Mouse (Mus musculus) heart, postnatal 0 days (tissue): ENCODE measurements around the gene Cphx1. TPM values are rescaled to one million over a fixed set of nuclear protein-coding genes. Genes with fewer than 3 reads are reported as not detected.
"Not testable (repeated sequence)": the region's sequence is repeated elsewhere in the genome, so short reads cannot be mapped to it uniquely, and the experiment has no call there.

Experiments
- ATAC-seq: fragments of 200-750 bp; cut with Nextera tagmentation; 2 replicates; pipeline ENCODE4 v1.8.0; 2017; ENCODE audit warnings: low read depth, moderate number of reproducible peaks, moderate library complexity; ENCODE audit not compliant: insufficient read depth
- DNase-seq: peaks from one replicate; pipeline ENCODE4 v3.0.0-alpha.2; 2016; ENCODE audit warnings: low spot score
- H3K27ac ChIP-seq: fragments of 300-500 bp; sonication (generic); 2 replicates; pipeline ENCODE4 v1.5.1; 2014; ENCODE audit warnings: low read depth, mild to moderate bottlenecking
- H3K27me3 ChIP-seq: fragments of 300-500 bp; sonication (generic); 2 replicates; pipeline ENCODE4 v1.6.1; 2014; ENCODE audit warnings: low read length, mixed read lengths; ENCODE audit not compliant: control insufficient read depth, insufficient read depth
- H3K36me3 ChIP-seq: fragments of 300-500 bp; sonication (generic); replicated peaks from 2 replicates; pipeline ENCODE4 v1.6.1; 2014; ENCODE audit warnings: low read length, mixed read lengths; ENCODE audit not compliant: control insufficient read depth, insufficient read depth
- H3K4me1 ChIP-seq: fragments of 300-500 bp; sonication (generic); 2 replicates; pipeline ENCODE4 v1.6.1; 2014; ENCODE audit warnings: antibody characterized with exemption; ENCODE audit not compliant: control insufficient read depth, insufficient read depth
- H3K4me2 ChIP-seq: fragments of 300-500 bp; sonication (generic); 2 replicates; pipeline ENCODE4 v1.6.1; 2014; ENCODE audit warnings: low read depth, mild to moderate bottlenecking, low read length, moderate library complexity
- H3K4me3 ChIP-seq: fragments of 300-500 bp; sonication (generic); 2 replicates; pipeline ENCODE4 v1.5.1; 2014; ENCODE audit warnings: low read depth, low read length
- H3K9ac ChIP-seq: fragments of 300-500 bp; sonication (generic); replicated peaks from 2 replicates; pipeline ENCODE4 v1.6.1; 2014; ENCODE audit warnings: low read depth, low read length, mixed read lengths
- H3K9me3 ChIP-seq: fragments of 300-500 bp; sonication (generic); replicated peaks from 2 replicates; pipeline ENCODE4 v1.6.1; 2016; ENCODE audit warnings: low read length; ENCODE audit not compliant: control insufficient read depth
- WGBS: fragments of 180-500 bp; shearing (Covaris S2); extraction: QIAGEN DNeasy Blood & Tissue Kit; methylation state at CpG from one replicate; pipeline ENCODE4 v1.1.7; 2014; 5-methylcytosine and 5-hydroxymethylcytosine counted together
- polyA plus RNA-seq: library from polyadenylated mRNA; unstranded; fragments of >200 nt; fragmentation: Nextera tagmentation; extraction: Ambion mirVana; gene quantifications from 2 replicates; pipeline ENCODE4 v1.2.1, GENCODE M21; 2015
- total RNA-seq: library from RNA; depleted of rRNA; stranded (reverse); fragments of >200 nt; gene quantifications from 2 replicates; pipeline ENCODE4 v1.2.3, GENCODE M21; 2014; ENCODE audit warnings: low replicate concordance; rRNA removed

The Cphx1 gene
- total RNA-seq, result not detected in 2 replicates
- 0.10 TPM in 1 of 2 replicates, not detected in the other for polyA plus RNA-seq

DNA sequence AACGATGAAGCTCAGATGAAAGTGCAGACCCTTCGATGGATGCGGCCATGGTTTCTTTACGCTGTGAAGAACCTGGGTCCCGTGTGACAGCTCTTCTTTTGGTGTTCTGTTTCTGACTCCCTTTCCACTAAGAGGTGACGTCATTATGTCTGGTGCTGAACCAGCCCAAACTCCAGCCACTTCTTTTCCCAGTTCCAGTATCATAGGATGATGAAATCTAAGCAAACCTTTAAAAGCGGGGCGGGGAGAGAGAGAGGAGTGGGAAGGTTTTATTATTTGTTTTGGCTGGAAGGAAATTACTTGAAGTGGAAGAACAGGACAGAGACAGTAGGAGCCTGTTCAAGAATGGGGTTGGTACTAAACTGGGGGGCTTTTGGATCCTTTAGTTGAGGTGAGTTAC is at the start of gene Cphx1:
Cphx1 (plus strand) TSS at position 301 of the 400 bp plus-strand sequence.
- H3K4me3 ChIP-seq, DNase-seq, H3K4me2 ChIP-seq, H3K36me3 ChIP-seq, H3K4me1 ChIP-seq, H3K27me3 ChIP-seq, H3K9me3 ChIP-seq, ATAC-seq, H3K9ac ChIP-seq, H3K27ac ChIP-seq: not testable (repeated sequence)
- WGBS, result no CpG with 5 or more reads among the region's 8 CpGs

GRCm38 (mm10) chr14:25894566-25894965 is 43.5 kb upstream of the Cphx1 start:
- H3K4me3 ChIP-seq, H3K4me2 ChIP-seq, H3K9ac ChIP-seq, H3K27me3 ChIP-seq, H3K27ac ChIP-seq, H3K36me3 ChIP-seq, DNase-seq, H3K9me3 ChIP-seq, H3K4me1 ChIP-seq: not testable (repeated sequence)
- no CpG with 5 or more reads among the region's 3 CpGs for WGBS
- ATAC-seq, result peak; percentile 67; the same call in 1 of the 2 replicates

- WGBS, result no CpG with 5 or more reads among the region's 7 CpGs
Observed at GRCm38 (mm10) chr14:25895686-25896085, 42.4 kb upstream of the Cphx1 start.

DNA sequence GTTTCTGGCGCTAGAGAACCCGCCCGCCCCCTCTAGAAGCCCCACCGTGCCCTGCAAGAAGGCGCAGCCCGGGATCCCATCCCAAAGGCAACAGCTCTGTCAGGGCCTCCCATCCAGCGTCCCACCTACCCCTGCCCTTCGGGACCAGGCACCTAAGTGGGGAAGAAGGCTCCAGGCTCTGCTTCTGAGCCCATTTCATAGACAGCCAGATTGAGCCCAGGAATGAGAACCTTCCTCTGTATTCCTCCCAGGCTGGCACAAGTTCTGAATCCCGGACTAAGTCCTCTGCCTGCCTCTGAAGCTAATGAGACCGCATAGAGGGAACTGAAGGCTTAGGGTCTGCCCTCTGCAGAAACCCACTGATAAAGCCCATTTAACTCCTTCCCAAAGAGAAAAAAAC is 35.1 kb upstream of the Cphx1 start, which contains the start of gene Plac9a:
Plac9a (minus strand) TSS at position 101 of the 400 bp plus-strand sequence.
- ATAC-seq, H3K4me2 ChIP-seq, H3K9me3 ChIP-seq, DNase-seq, H3K4me3 ChIP-seq, H3K36me3 ChIP-seq, H3K27me3 ChIP-seq, H3K4me1 ChIP-seq, H3K27ac ChIP-seq, H3K9ac ChIP-seq: not testable (repeated sequence)
- no CpG with 5 or more reads among the region's 10 CpGs for WGBS

More at GRCm38 (mm10) chr14:25895686-25896085, 42.4 kb upstream of the Cphx1 start:
- not testable (repeated sequence) for ATAC-seq, DNase-seq, H3K27me3 ChIP-seq, H3K4me2 ChIP-seq, H3K36me3 ChIP-seq, H3K4me3 ChIP-seq, H3K9ac ChIP-seq, H3K9me3 ChIP-seq, H3K4me1 ChIP-seq, H3K27ac ChIP-seq

DNA sequence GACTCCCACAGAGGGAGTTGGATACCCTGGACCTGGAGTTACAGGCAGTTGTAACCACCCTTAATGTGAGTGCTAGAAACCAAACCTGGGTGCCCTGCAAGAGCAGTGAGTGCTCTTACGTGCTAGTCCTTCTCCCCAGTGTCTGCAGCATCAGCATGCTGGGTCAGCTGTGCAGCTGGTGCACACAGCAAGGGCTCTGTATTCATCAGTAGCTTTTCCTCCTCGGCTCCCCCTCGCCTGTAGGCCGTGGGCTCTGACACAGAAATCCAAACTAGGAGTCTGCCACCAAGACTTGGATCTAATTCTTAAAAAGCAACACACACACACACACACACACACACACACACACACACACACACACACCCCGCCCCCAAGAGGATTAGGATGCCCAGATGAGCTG is 32.9 kb upstream of the Cphx1 start:
- DNase-seq, H3K27ac ChIP-seq, H3K36me3 ChIP-seq, H3K9me3 ChIP-seq, H3K9ac ChIP-seq, H3K27me3 ChIP-seq, H3K4me3 ChIP-seq, H3K4me1 ChIP-seq, H3K4me2 ChIP-seq, ATAC-seq: not testable (repeated sequence)
- no CpG with 5 or more reads among the region's 5 CpGs for WGBS

DNA sequence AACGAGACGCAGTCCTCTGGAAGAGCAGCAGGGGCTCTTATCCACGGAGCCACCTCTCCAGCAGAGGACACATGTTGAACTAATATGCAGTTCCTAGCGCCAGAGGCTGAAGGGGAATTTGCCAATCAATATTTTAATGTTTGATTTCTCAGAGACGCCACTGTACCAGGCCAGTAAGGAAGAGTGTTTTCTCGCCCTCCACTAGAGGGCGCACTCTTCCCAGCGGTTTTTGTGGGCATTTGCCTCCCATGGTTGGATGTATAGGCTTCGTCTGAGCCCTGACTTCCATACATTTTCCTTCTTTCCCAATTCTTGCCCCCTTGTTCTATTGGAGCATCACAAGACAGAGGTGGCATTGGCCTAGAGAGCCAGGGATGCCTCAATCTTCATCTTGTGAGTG is 30.8 kb upstream of the Cphx1 start:
- not testable (repeated sequence) for H3K9me3 ChIP-seq, H3K4me2 ChIP-seq, ATAC-seq, DNase-seq, H3K9ac ChIP-seq, H3K4me3 ChIP-seq, H3K36me3 ChIP-seq, H3K27me3 ChIP-seq, H3K27ac ChIP-seq, H3K4me1 ChIP-seq
- WGBS, result no CpG with 5 or more reads among the region's 9 CpGs

DNA sequence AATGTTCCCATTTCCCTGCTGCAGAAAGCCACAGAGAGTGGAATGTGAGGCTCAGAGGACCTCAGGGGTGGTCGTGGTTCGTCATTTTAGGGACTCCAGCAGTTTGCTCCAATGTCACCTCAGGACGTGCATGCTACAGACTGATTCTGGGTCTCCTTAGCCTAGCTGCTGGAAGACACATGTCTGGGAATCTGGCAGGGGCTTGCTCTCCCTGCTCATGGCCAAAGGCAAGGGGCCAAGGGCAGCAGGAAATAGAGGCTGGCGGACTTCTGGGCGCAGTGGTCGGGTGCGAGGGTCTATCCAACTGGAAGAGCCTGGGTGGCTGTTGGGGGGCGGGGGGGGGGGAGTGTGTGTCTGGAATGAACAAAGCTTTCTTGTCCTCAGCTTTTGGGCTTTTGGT is 29.1 kb upstream of the Cphx1 start:
- not testable (repeated sequence) for H3K9ac ChIP-seq, H3K4me3 ChIP-seq, H3K27ac ChIP-seq, H3K9me3 ChIP-seq, H3K27me3 ChIP-seq, H3K4me1 ChIP-seq, H3K36me3 ChIP-seq, ATAC-seq, H3K4me2 ChIP-seq, DNase-seq
- WGBS, result no CpG with 5 or more reads among the region's 8 CpGs

DNA sequence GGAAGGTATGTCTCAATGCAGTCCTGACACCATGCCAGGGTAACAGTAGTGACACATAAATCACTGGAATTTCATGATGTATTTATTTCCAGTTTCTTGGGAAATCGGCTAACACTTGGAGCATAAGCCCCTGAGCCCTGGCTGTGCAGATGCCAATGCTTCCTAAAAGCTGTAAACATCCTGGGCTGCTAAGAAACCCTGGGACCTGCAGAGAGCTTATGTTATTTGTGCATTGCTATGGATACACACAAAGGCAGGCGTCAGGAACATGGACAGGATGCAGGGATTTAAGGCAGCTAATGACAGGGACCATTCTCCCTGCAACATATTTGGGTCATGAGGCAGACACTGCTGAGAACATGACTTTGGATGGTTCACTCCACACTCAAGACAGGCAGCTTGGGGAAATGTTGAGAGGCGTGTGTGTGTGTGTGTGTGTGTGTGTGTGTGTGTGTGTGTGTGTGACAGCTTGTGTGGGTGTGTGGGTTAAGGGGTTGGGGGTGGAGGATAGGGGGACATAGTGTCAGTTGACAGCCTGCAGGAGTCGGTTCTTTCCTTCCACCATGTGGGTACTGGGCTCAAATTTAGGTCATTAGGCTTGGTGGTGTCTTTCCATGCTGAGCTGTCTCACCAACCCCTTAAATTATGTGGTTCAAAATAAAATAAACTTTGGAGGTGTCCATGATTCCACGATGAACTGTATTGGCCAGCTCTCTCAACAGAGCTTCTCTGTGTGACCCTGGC is 19.5 kb upstream of the Cphx1 start:
- H3K36me3 ChIP-seq, H3K9ac ChIP-seq, H3K4me3 ChIP-seq, H3K27ac ChIP-seq, H3K4me1 ChIP-seq, DNase-seq, H3K27me3 ChIP-seq, H3K4me2 ChIP-seq, H3K9me3 ChIP-seq, ATAC-seq: not testable (repeated sequence)
- no CpG with 5 or more reads among the region's 5 CpGs for WGBS
